Mouse (Mus musculus) lung, embryonic 16.5 days (tissue): Measurements from ENCODE around the gene Mtmr6. TPM values are rescaled to one million over a fixed set of nuclear protein-coding genes. Genes with fewer than 3 reads are reported as not detected.

Experiments
- ATAC-seq: fragments of 200-750 bp; cut with Nextera tagmentation; 2 replicates; pipeline ENCODE4 v1.8.0; 2017; ENCODE audit warnings: low read depth, mild to moderate bottlenecking, moderate library complexity
- H3K27ac ChIP-seq: fragments of 300-500 bp; sonication (generic); 2 replicates; pipeline ENCODE4 v1.5.1; 2014; ENCODE audit warnings: mild to moderate bottlenecking, control low read depth, low read length
- H3K27me3 ChIP-seq: fragments of 300-500 bp; sonication (generic); 2 replicates; pipeline ENCODE4 v1.6.1; 2014; ENCODE audit warnings: low read depth, low read length, mixed read lengths; ENCODE audit not compliant: control insufficient read depth, insufficient read depth
- H3K36me3 ChIP-seq: fragments of 300-500 bp; sonication (generic); 2 replicates; pipeline ENCODE4 v1.6.1; 2014; ENCODE audit warnings: low read length; ENCODE audit not compliant: control insufficient read depth, insufficient read depth
- H3K4me1 ChIP-seq: fragments of 300-500 bp; sonication (generic); replicated peaks from 2 replicates; pipeline ENCODE4 v1.6.1; 2014; ENCODE audit warnings: low read length, mixed read lengths; ENCODE audit not compliant: control insufficient read depth, insufficient read depth
- H3K4me2 ChIP-seq: fragments of 300-500 bp; sonication (generic); 2 replicates; pipeline ENCODE4 v1.6.1; 2014; ENCODE audit warnings: low read depth, low read length, control low read depth
- H3K4me3 ChIP-seq: fragments of 300-500 bp; sonication (generic); 2 replicates; pipeline ENCODE4 v1.5.1; 2014; ENCODE audit warnings: mild to moderate bottlenecking, low read length, control low read depth
- H3K9ac ChIP-seq: fragments of 300-500 bp; sonication (generic); 2 replicates; pipeline ENCODE4 v1.6.1; 2014; ENCODE audit warnings: low read length, control low read depth
- H3K9me3 ChIP-seq: fragments of 300-500 bp; sonication (generic); 2 replicates; pipeline ENCODE4 v1.6.1; 2016; ENCODE audit warnings: low read length; ENCODE audit not compliant: control insufficient read depth
- WGBS: fragments of 180-500 bp; shearing (Covaris S2); extraction: QIAGEN DNeasy Blood & Tissue Kit; methylation state at CpG from one replicate; pipeline ENCODE4 v1.1.7; 2014; 5-methylcytosine and 5-hydroxymethylcytosine counted together
- polyA plus RNA-seq: library from polyadenylated mRNA; unstranded; fragments of >200 nt; fragmentation: Nextera tagmentation; extraction: Ambion mirVana; gene quantifications from 2 replicates; pipeline ENCODE4 v1.2.1, GENCODE M21; 2015

Gene Mtmr6
- polyA plus RNA-seq, 1 experiment from 2014 or later, result 39.2 TPM

DNA sequence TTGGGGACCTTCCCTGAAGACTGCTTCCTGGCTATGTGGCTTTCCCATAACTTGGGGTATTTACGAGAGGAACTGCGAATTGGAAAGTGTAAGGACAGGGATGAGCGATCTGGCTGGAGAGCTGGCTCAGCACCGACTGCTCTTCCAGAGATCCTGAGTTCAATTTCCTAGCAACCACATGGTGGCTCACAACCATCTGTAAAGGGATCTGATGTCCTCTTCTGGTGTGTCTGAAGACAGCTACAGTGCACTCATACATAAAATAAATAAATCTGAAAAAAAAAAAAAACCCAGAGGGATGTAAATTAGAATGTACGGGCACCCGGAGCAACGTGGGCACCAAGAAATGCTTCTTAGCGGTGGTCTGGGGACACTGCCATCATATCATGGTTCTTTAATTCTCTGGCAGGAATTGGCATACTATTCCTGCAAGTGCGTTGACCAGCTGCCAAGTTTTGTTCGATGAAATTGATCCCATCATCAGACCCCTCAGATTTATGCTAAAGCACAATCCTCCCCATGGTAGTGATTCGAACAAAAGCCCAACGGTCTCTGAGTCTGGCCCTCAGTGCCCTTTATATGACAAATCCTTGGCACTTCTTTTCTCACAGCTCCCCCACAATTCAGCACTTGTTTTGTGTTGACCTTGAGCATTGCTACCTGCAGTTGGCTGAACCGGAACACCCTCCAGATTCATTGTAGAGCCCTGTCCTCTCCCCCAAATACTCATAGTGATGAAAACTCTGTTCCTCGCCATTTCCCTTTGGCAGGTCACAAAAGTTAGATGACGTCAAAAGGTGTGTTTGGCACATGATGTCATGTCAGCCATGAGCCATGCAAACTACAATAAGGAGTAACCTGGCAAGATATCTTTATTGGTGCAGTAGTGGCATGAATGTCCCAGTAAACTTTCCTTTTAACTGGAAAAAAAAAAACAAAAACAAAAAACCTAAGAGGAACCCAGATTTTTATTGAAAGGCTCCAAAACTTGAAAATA is 12.7 kb upstream of the Mtmr6 start:
- peak overlapping the region; percentile 91 for H3K9ac ChIP-seq
- ATAC-seq, result peak; percentile 23
- WGBS, result 16% methylated on average over 15 of the region's 15 CpGs
- peak overlapping the region; percentile 84 for H3K4me2 ChIP-seq
- H3K36me3 ChIP-seq, result no peaks in the 10 kb centered on the region
- peaks cover 10% of the 10 kb centered on the region for H3K4me1 ChIP-seq
- H3K27ac ChIP-seq, result peak overlapping the region; percentile 90
- no peaks in the 10 kb centered on the region for H3K9me3 ChIP-seq
- H3K27me3 ChIP-seq, result no peaks in the 10 kb centered on the region
- peak overlapping the region; percentile 99 for H3K4me3 ChIP-seq

DNA sequence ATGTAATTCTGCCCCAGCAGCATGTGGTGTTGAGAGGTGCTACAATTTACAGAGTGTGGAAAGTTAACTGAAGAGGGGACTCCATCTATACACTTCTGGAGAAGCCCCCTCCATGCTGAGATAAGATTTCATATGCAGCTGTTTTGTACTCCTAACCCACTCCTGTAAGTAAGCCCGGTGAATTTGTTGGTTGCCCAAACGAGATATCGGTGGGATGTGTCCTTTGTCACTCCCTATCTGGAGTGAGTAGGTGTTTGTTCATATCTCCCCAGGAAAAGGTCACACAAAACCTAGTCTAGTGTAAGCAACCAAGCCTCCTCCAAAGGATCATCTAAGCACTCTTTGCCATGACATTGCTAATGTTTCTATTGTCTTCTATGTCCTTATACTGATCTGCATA is 11.6 kb upstream of the Mtmr6 start:
- Histone ChIP-seq H3K4me2 (no peak overlapping the region), H3K9me3 (no peaks in the 10 kb centered on the region), H3K27ac (no peak overlapping the region), H3K9ac (no peak overlapping the region), H3K36me3 (no peaks in the 10 kb centered on the region), H3K4me3 (no peak overlapping the region), H3K4me1 (peaks cover 10% of the 10 kb centered on the region), H3K27me3 (no peaks in the 10 kb centered on the region)
- no peak for ATAC-seq
- WGBS, result 73% methylated on average over 3 of the region's 3 CpGs

DNA sequence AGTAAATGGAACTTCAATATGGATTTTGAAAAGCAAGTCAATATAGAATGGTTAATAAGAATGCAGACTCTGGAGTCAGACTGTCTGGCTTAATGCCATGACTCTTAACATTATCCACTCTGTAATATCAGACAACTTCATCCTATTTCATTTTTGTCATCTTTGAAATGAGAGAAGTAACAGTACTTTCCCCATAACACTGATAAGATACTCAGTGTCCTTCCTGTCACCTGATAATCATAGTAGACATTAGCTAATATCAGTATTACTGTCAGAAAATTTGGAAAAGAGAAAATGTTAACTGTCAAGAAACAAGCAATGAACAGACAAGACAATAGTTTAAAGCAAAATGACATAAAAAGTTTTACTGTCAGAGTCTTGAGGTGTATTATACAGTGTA is 10.3 kb upstream of the Mtmr6 start:
- H3K4me2 ChIP-seq, result no peak overlapping the region
- no peak overlapping the region for H3K9ac ChIP-seq
- H3K36me3 ChIP-seq, result no peaks in the 10 kb centered on the region
- H3K4me3 ChIP-seq, result no peak overlapping the region
- no peaks in the 10 kb centered on the region for H3K27me3 ChIP-seq
- no peak for ATAC-seq
- H3K27ac ChIP-seq, result no peak overlapping the region
- H3K4me1 ChIP-seq, result peaks cover 9% of the 10 kb centered on the region
- H3K9me3 ChIP-seq, result no peaks in the 10 kb centered on the region

GRCm38 (mm10) chr14:60256356-60256755 is 8.7 kb upstream of the Mtmr6 start:
- peaks cover 5% of the 10 kb centered on the region for H3K4me1 ChIP-seq
- H3K9ac ChIP-seq, result no peak overlapping the region
- no peak overlapping the region for H3K4me3 ChIP-seq
- WGBS, result 31% methylated on average over 3 of the region's 3 CpGs
- H3K9me3 ChIP-seq, result no peaks in the 10 kb centered on the region
- ATAC-seq, result no peak; the same call in 1 of the 2 replicates
- H3K4me2 ChIP-seq, result no peak overlapping the region
- H3K27ac ChIP-seq, result no peak overlapping the region
- H3K36me3 ChIP-seq, result no peaks in the 10 kb centered on the region
- H3K27me3 ChIP-seq, result no peaks in the 10 kb centered on the region

- no peak overlapping the region for H3K9ac ChIP-seq
- H3K4me1 ChIP-seq, result peaks cover 5% of the 10 kb centered on the region
- no peak overlapping the region for H3K27ac ChIP-seq
- H3K9me3 ChIP-seq, result no peaks in the 10 kb centered on the region
- H3K27me3 ChIP-seq, result no peaks in the 10 kb centered on the region
- ATAC-seq, result no peak; the same call in 1 of the 2 replicates
- WGBS, result 54% methylated on average over 4 of the region's 4 CpGs
- no peaks in the 10 kb centered on the region for H3K36me3 ChIP-seq
- no peak overlapping the region for H3K4me3 ChIP-seq
- H3K4me2 ChIP-seq, result no peak overlapping the region
Measured at GRCm38 (mm10) chr14:60257101-60257500, 7.9 kb upstream of the Mtmr6 start.

DNA sequence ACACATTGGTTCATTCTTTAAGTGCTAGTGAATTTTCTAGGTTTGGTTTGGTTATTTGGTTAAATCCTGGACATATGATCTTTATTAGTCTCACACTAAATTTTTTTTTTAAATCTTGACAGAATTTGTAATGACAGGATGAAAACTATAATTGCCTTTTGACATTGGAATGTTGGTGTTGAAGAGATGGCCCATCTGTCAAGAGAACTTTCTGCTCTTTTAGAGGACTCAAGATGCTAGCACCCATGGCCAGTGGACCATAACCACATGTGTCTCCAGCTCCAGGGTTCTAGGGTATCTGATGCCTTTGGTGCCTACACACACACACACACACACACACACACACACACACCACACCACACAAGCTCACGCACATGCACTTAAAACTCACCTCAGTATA is 7.2 kb upstream of the Mtmr6 start:
- Histone ChIP-seq H3K27me3 (no peaks in the 10 kb centered on the region), H3K9me3 (no peaks in the 10 kb centered on the region), H3K27ac (no peak overlapping the region), H3K36me3 (no peaks in the 10 kb centered on the region), H3K4me3 (no peak overlapping the region), H3K4me2 (no peak overlapping the region), H3K9ac (no peak overlapping the region), H3K4me1 (no peaks in the 10 kb centered on the region)
- WGBS, result 80% methylated on average over 1 of the region's 1 CpGs
- no peak for ATAC-seq

DNA sequence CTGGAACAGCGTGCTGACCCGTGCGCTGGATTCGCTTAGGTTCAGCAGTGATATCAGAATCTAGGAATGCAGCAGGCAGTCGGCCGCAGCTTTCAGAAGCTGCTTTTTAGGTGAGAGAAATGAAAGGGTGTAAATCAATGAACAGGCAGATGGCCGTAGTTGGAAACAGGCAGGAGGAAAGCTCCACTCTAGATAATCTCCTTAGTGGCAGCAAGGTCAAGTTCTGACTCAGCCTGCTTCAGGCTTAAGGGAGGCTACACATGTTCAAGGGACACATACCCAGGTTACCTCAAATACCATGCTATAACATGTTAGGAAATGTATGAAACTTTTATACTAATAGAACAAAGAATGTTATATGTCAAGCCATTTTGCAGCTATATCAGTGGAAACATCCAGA is 2.7 kb upstream of the Mtmr6 start:
- H3K27ac ChIP-seq, result no peak overlapping the region
- H3K36me3 ChIP-seq, result no peaks in the 10 kb centered on the region
- H3K4me3 ChIP-seq, result no peak overlapping the region
- no peaks in the 10 kb centered on the region for H3K27me3 ChIP-seq
- no peaks in the 10 kb centered on the region for H3K9me3 ChIP-seq
- no peak overlapping the region for H3K9ac ChIP-seq
- ATAC-seq, result no peak
- 60% methylated on average over 7 of the region's 7 CpGs for WGBS
- peaks cover 5% of the 10 kb centered on the region; the same call in 1 of the 2 replicates for H3K4me1 ChIP-seq
- H3K4me2 ChIP-seq, result no peak overlapping the region

- H3K27ac ChIP-seq, result no peak overlapping the region
- H3K36me3 ChIP-seq, result no peaks in the 10 kb centered on the region
- no peak overlapping the region for H3K4me2 ChIP-seq
- H3K9me3 ChIP-seq, result no peaks in the 10 kb centered on the region
- no peak overlapping the region for H3K9ac ChIP-seq
- no peak for ATAC-seq
- 89% methylated on average over 6 of the region's 6 CpGs for WGBS
- H3K27me3 ChIP-seq, result no peaks in the 10 kb centered on the region
- H3K4me3 ChIP-seq, result no peak overlapping the region
- peaks cover 9% of the 10 kb centered on the region; the same call in 1 of the 2 replicates for H3K4me1 ChIP-seq
Measured at GRCm38 (mm10) chr14:60269333-60269732, 4.3 kb downstream of the Mtmr6 start.

DNA sequence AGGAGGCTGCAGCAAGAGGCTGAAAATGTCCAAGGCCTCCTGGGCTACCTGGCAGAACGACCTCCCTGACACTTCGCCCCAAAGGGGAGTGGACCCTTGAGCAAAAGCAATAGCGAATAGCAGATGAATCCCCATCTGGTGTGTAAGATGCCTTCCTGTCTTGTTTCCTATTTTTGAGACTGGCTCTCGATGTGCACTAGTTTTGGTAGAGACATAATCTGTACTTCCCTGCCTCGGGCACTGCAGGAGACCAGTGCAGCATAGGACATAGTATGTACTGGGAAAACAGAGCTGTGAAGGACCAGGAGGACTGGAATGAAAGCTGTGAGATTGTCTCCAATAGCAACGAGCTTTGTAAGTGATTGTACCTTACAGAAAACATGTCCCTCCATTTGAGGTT is 8.3 kb downstream of the Mtmr6 start:
- no peaks in the 10 kb centered on the region for H3K4me1 ChIP-seq
- no peaks in the 10 kb centered on the region for H3K36me3 ChIP-seq
- no peak overlapping the region for H3K27ac ChIP-seq
- H3K9ac ChIP-seq, result no peak overlapping the region
- H3K27me3 ChIP-seq, result no peaks in the 10 kb centered on the region
- ATAC-seq, result no peak
- 73% methylated on average over 6 of the region's 6 CpGs for WGBS
- H3K4me2 ChIP-seq, result no peak overlapping the region
- no peaks in the 10 kb centered on the region for H3K9me3 ChIP-seq
- no peak overlapping the region for H3K4me3 ChIP-seq
